Mouse (Mus musculus) 416B (cell line): ENCODE data around the gene Etv6.

ENCODE experiments used
- DNase-seq: peaks from one replicate; pipeline ENCODE4 v3.0.0; 2011; ENCODE audit warnings: low read depth

The Etv6 gene

GRCm38 (mm10) chr6:134045092-134045868, 9.8 kb downstream of the Etv6 start:
- peak; percentile 51 for DNase-seq

DNA sequence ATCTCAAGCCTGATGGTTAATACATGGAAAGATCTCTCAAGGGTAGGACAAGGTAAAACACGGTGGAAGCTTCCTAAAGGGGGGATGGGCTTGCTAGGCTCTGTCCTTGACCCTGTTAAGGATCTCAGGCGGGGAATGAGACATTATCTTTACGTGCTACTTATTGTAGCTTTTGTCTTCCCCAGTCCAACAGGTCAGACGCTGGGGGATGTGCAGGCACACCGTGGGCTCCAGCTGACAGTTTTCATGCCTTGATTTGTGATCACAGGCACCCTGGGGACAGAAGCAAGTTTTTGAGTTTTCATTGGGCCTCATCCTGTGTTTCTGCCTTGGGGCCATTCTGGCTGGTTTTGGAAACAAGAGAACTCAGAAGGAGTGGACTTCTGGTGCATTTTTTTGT, 10.6 kb downstream of the Etv6 start:
- no peak for DNase-seq

DNA sequence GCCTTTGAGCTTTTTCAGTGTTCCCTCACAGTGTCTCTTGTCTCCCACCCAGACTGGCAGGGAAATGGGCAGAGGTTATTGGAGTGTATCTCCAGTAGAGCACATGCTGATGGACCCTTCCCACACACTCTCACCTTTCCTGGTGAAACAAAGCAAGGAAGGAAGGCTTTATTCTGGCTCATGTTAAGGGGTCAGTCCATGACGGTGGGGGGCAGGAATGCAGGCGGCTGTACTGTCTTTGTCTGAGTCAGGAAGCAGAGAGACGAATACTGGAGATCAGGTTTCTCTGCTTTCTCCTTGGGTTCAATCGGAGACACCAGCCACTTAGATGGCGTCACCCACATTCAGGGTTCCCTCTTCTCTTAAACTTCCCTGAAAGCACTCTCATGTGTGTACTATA, 11.7 kb downstream of the Etv6 start:
- DNase-seq: no peak

- peak; percentile 57 for DNase-seq
Observed at GRCm38 (mm10) chr6:134047974-134048373, 12.5 kb downstream of the Etv6 start.

DNA sequence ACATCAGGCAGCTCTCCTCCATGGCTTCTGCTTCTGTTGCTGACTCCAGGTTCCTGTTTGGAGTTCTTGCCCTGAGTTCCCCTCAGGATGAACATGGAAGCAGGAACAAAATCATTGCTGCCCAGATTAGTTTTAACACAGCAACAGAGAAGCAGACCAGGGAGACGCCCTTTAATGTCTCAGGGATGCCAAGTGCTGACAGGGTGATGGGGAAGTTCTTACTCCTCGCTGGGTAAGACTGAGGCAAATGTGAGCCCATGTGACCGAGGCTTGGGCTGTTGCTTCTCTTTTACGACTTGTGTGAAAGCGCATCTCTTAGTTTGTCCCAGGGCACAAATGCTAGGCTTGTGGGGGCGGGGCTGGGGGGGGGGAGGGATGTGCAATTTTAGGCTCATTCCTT, 13.5 kb downstream of the Etv6 start:
- DNase-seq: no peak

GRCm38 (mm10) chr6:134050466-134050865, 15.0 kb downstream of the Etv6 start:
- DNase-seq: no peak

DNA sequence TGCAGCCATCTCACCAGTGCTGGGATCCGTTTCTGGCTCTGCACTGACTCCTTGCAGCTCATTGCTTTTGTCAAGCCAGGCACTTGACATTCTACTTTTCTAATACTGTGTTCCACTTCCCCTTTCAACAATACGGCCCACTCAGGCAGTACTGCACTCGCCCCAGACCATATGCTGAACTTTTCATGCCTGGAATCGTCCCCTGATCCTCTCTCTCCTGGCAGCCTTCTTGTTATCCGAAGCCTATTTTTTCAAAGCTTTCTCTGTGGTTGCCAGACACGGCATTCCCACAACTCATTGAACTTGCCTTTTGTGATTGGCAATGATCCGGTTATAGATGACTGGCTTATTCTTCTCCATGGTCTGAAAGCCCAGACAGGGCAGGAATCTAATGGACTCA, 16.4 kb downstream of the Etv6 start:
- no peak for DNase-seq

DNA sequence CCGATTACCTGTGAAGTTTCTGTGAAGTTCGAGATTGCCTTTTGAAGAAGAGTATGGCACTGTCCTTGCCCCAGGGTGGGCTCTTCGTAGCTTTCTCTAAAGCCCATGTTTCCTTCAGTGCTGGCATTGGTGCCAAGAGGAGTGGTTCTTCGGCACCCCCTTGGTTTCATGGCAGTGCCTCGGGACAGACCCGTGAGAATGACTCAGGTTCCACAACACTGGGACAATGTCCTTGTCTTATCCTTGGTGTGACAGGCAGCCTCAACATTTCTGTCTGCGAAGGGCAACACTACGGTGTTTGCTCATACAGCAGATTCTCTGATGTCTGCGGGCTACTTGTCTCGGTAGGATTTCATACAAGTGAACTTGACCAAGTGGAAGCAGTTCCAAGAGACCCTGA, 17.6 kb downstream of the Etv6 start:
- DNase-seq: no peak

GRCm38 (mm10) chr6:134053566-134053965, 18.1 kb downstream of the Etv6 start:
- no peak for DNase-seq

DNA sequence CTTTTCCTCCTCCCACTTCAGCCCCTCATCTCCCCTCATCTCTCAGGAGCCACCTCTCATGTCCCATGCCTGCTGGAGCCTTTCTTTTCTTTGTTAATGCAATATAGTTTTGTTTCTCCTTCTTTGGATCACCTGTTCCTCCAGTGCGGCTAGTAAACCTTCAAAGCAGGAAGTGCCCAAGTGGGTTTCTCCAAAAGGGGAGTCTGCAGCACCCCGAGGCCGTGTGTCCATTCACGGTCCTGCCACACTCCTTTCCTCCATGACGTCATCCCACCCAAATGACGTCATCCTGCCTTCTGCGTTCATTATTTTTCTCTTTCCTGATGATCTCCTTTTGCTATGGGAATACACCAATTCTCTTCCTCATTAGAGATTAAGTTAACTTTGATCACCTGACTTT, 20.1 kb downstream of the Etv6 start:
- no peak for DNase-seq

- no peak for DNase-seq
Observed at GRCm38 (mm10) chr6:134058451-134058850, 23.0 kb downstream of the Etv6 start.

GRCm38 (mm10) chr6:134058886-134059551, 23.5 kb downstream of the Etv6 start:
- DNase-seq: no peak

- no peak for DNase-seq
Observed at GRCm38 (mm10) chr6:134059552-134059891, 24.0 kb downstream of the Etv6 start.

DNA sequence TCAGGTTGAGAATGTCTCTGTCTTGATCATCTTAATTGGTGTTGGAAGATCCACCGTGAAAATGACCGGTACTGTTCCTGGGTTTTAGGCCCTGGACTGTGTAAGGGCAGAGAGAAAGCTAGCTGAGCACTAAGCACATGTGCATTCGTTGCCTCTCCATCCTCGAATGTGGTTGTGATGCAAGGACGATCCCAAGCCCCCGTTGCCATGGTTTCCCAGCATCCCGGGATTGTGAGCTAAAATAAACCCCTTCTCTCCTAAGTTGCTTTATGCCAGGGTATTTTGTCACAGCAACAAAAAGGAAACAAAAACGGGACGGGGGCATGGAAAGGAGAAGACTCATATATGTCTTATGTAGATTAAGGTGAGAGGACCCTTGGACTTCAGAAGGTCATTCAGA, 24.5 kb downstream of the Etv6 start:
- DNase-seq: no peak

- DNase-seq: no peak
Observed at GRCm38 (mm10) chr6:134060811-134061210, 25.3 kb downstream of the Etv6 start.

GRCm38 (mm10) chr6:134065018-134065725, 29.7 kb downstream of the Etv6 start:
- peak; percentile 74 for DNase-seq

- no peak for DNase-seq
Observed at GRCm38 (mm10) chr6:134066112-134066511, 30.6 kb downstream of the Etv6 start.

DNA sequence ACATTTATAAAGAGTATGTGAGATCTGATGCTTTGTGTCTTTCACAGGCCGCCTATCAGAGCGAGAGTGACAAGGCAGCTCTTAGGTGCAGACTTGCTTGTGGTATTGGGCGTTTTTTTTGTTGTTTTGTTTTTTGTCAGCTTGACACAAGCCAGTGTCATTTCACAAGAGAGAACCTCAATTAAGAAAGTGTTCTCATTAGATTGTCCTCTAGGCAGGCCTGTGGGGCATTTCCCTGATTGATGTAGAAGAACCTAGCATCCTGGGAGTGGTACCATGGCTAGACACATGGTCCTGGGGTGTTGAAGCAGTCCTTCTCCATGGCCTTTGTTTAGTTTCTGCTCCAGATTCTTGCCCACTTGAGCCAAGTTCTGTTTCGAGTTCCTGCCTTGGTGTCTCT, 31.5 kb downstream of the Etv6 start:
- no peak for DNase-seq

DNA sequence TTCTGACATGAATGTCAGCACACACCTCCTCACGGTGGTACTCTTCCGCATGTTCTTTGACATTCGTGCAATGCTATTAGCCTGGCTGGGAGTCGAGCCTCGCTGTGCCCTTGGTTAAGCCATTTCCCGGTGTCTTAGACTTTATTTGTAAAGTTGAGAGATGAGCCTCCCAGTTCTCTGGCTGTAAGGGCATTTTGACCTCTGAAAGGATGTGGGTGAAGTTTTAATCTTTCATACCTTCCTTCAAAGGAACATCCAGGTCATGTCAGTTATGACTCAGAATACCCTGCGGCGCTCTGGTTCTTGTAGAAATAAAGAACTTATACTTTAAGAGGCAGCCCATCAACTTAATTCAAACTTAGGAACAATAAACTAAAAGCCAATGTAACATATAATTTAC, 32.0 kb downstream of the Etv6 start:
- no peak for DNase-seq

DNA sequence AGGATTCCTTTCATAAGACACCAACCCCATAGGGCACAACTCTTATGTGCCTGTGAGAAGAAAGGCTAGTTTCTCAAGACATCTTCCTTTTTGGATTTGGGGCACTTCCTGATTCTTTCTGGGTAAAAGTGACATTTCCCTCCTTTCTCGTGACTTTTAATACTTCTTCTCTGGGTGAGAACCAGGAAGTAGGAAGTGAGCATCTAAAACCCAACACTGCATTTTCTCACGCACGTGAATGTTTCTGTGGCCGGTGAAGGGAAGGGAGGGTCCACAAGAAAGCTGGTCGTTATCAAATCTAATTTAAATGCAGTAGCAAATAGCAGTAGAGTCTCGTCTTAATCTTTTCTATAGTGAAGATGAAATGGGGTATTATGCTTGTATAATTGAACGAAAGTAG, 36.9 kb downstream of the Etv6 start:
- no peak for DNase-seq

GRCm38 (mm10) chr6:134072906-134073305, 37.4 kb downstream of the Etv6 start:
- DNase-seq: no peak

DNA sequence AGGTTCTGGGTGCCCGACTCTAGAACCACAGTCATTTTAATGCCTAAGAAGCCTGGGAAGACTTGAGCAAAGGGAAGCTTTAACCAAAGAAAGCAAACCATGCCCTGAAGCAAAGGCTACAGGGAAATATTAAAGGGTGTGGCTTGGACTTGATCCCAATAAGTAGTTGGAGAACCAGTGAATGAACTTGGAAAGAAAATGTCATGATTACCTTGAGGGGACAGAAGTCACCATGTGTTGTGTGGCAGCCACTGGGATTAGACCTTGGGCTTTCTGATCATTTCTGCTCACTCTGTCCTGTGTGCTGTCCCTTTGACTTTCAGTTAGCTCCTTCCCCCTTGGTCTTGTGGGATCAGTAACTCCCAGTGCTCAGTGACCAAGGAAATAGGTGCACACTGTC, 38.9 kb downstream of the Etv6 start:
- no peak for DNase-seq

DNA sequence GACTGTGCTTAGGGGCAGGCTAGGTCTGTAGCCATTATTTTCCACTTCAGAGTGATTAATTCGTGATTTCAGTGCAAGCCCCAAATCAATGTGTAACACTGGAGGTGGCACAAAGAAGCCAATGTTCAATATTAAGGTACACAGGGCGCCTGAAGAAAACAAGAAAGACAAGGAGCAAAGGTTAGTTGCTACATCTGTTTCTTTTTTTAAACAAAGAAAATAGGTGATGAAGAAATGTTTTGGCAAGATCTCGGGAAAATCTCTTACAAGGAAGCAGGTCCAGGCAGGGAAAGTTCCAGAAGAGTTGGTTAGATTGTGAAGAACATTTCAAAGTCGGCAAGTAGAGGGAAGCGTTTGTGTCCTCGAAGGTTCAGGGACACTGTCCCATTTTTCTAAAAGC, 39.5 kb downstream of the Etv6 start:
- no peak for DNase-seq
